Mouse (Mus musculus): ENCODE results near the gene Ccnb3. TPM values are rescaled to one million over a fixed set of nuclear protein-coding genes. Genes with fewer than 3 reads are reported as not detected.

The Ccnb3 gene
- not detected in 2 replicates for polyA plus RNA-seq (2012; rRNA removed)

- 98% methylated on average over 19 of the region's 19 CpGs for WGBS
- no peaks in the 10 kb centered on the region for H3K36me3 ChIP-seq (ENCODE audit: control insufficient read depth, insufficient read depth, low read length)
- no peak within 1 kb of the TSS for H3K27ac ChIP-seq (ENCODE audit: control insufficient read depth, insufficient read depth, low read length)
- H3K4me3 ChIP-seq (ENCODE audit: control insufficient read depth, insufficient read depth, low read length), result no peak within 1 kb of the TSS
- no peaks in the 10 kb centered on the region for H3K27me3 ChIP-seq (ENCODE audit: control insufficient read depth, insufficient read depth, low read length)
- TF ChIP-seq POLR2A (IDR thresholded peaks at IDR 0.05; ENCODE audit: control insufficient read depth, extremely low read depth, insufficient read depth, low read length, poor library complexity) (no peak), CTCF (IDR thresholded peaks at IDR 0.05; ENCODE audit: borderline replicate concordance, control insufficient read depth, extremely low read depth, insufficient read depth, low read length, poor library complexity) (no peak)
- H3K4me1 ChIP-seq (replicated peaks; ENCODE audit: control insufficient read depth, insufficient read depth, low read length), result no peaks in the 10 kb centered on the region
- DNase-seq, result no peak
Measured at GRCm38 (mm10) chrX:7041519-7041918, at the start of gene Ccnb3. Ccnb3 (minus strand) TSS chrX:7041619.

GRCm38 (mm10) chrX:7090323-7090722 lies 48.9 kb upstream of the Ccnb3 start:
- Histone ChIP-seq H3K4me1 (replicated peaks; ENCODE audit: control insufficient read depth, insufficient read depth, low read length) (no peaks in the 10 kb centered on the region), H3K27me3 (ENCODE audit: control insufficient read depth, insufficient read depth, low read length) (no peaks in the 10 kb centered on the region), H3K4me3 (ENCODE audit: control insufficient read depth, insufficient read depth, low read length) (no peak overlapping the region), H3K27ac (ENCODE audit: control insufficient read depth, insufficient read depth, low read length) (no peak overlapping the region), H3K36me3 (ENCODE audit: control insufficient read depth, insufficient read depth, low read length) (no peaks in the 10 kb centered on the region)
- DNase-seq, result no peak
- no peak for TF ChIP-seq CTCF (IDR thresholded peaks at IDR 0.05; ENCODE audit: borderline replicate concordance, control insufficient read depth, extremely low read depth, insufficient read depth, low read length, poor library complexity)
- TF ChIP-seq POLR2A (IDR thresholded peaks at IDR 0.05; ENCODE audit: control insufficient read depth, extremely low read depth, insufficient read depth, low read length, poor library complexity), result no peak

GRCm38 (mm10) chrX:7085878-7086277 lies 44.5 kb upstream of the Ccnb3 start:
- no peaks in the 10 kb centered on the region for H3K4me1 ChIP-seq (replicated peaks; ENCODE audit: control insufficient read depth, insufficient read depth, low read length)
- H3K4me3 ChIP-seq (ENCODE audit: control insufficient read depth, insufficient read depth, low read length), result no peak overlapping the region
- no peak for DNase-seq
- no peak for TF ChIP-seq POLR2A (IDR thresholded peaks at IDR 0.05; ENCODE audit: control insufficient read depth, extremely low read depth, insufficient read depth, low read length, poor library complexity)
- H3K27ac ChIP-seq (ENCODE audit: control insufficient read depth, insufficient read depth, low read length), result no peak overlapping the region
- 24% methylated on average over 1 of the region's 1 CpGs for WGBS
- no peaks in the 10 kb centered on the region for H3K36me3 ChIP-seq (ENCODE audit: control insufficient read depth, insufficient read depth, low read length)
- H3K27me3 ChIP-seq (ENCODE audit: control insufficient read depth, insufficient read depth, low read length), result no peaks in the 10 kb centered on the region

- no peaks in the 10 kb centered on the region for H3K27me3 ChIP-seq (ENCODE audit: control insufficient read depth, insufficient read depth, low read length)
- no peak for DNase-seq
- no peaks in the 10 kb centered on the region for H3K4me1 ChIP-seq (replicated peaks; ENCODE audit: control insufficient read depth, insufficient read depth, low read length)
- 94% methylated on average over 6 of the region's 6 CpGs for WGBS
- no peaks in the 10 kb centered on the region for H3K36me3 ChIP-seq (ENCODE audit: control insufficient read depth, insufficient read depth, low read length)
- no peak overlapping the region for H3K4me3 ChIP-seq (ENCODE audit: control insufficient read depth, insufficient read depth, low read length)
- H3K27ac ChIP-seq (ENCODE audit: control insufficient read depth, insufficient read depth, low read length), result no peak overlapping the region
- TF ChIP-seq POLR2A (IDR thresholded peaks at IDR 0.05; ENCODE audit: control insufficient read depth, extremely low read depth, insufficient read depth, low read length, poor library complexity) (no peak), CTCF (IDR thresholded peaks at IDR 0.05; ENCODE audit: borderline replicate concordance, control insufficient read depth, extremely low read depth, insufficient read depth, low read length, poor library complexity) (no peak)
Measured at GRCm38 (mm10) chrX:7079820-7080429, 38.5 kb upstream of the Ccnb3 start.

GRCm38 (mm10) chrX:7068002-7068401 lies 26.6 kb upstream of the Ccnb3 start:
- WGBS, result 47% methylated on average over 2 of the region's 2 CpGs
- TF ChIP-seq CTCF (IDR thresholded peaks at IDR 0.05; ENCODE audit: borderline replicate concordance, control insufficient read depth, extremely low read depth, insufficient read depth, low read length, poor library complexity), result no peak
- TF ChIP-seq POLR2A (IDR thresholded peaks at IDR 0.05; ENCODE audit: control insufficient read depth, extremely low read depth, insufficient read depth, low read length, poor library complexity), result no peak
- Histone ChIP-seq H3K4me1 (replicated peaks; ENCODE audit: control insufficient read depth, insufficient read depth, low read length) (peaks cover 2% of the 10 kb centered on the region; the same call in 1 of the 2 replicates), H3K27ac (ENCODE audit: control insufficient read depth, insufficient read depth, low read length) (no peak overlapping the region), H3K27me3 (ENCODE audit: control insufficient read depth, insufficient read depth, low read length) (no peaks in the 10 kb centered on the region), H3K4me3 (ENCODE audit: control insufficient read depth, insufficient read depth, low read length) (no peak overlapping the region), H3K36me3 (ENCODE audit: control insufficient read depth, insufficient read depth, low read length) (no peaks in the 10 kb centered on the region)
- no peak for DNase-seq

GRCm38 (mm10) chrX:7067219-7067618 lies 25.8 kb upstream of the Ccnb3 start, which contains the start of gene Akap4:
Akap4 (plus strand) TSS chrX:7067519.
- H3K4me3 ChIP-seq (ENCODE audit: control insufficient read depth, insufficient read depth, low read length), result no peak within 1 kb of the TSS
- no peak for DNase-seq
- 93% methylated on average over 1 of the region's 1 CpGs for WGBS
- no peak within 1 kb of the TSS for H3K27ac ChIP-seq (ENCODE audit: control insufficient read depth, insufficient read depth, low read length)
- H3K4me1 ChIP-seq (replicated peaks; ENCODE audit: control insufficient read depth, insufficient read depth, low read length), result peaks cover 2% of the 10 kb centered on the region; the same call in 1 of the 2 replicates
- no peaks in the 10 kb centered on the region for H3K36me3 ChIP-seq (ENCODE audit: control insufficient read depth, insufficient read depth, low read length)
- no peak for TF ChIP-seq CTCF (IDR thresholded peaks at IDR 0.05; ENCODE audit: borderline replicate concordance, control insufficient read depth, extremely low read depth, insufficient read depth, low read length, poor library complexity)
- TF ChIP-seq POLR2A (IDR thresholded peaks at IDR 0.05; ENCODE audit: control insufficient read depth, extremely low read depth, insufficient read depth, low read length, poor library complexity), result no peak
- no peaks in the 10 kb centered on the region for H3K27me3 ChIP-seq (ENCODE audit: control insufficient read depth, insufficient read depth, low read length)

- no peak overlapping the region for H3K27ac ChIP-seq (ENCODE audit: control insufficient read depth, insufficient read depth, low read length)
- DNase-seq, result no peak
- no peak overlapping the region for H3K4me3 ChIP-seq (ENCODE audit: control insufficient read depth, insufficient read depth, low read length)
- no peaks in the 10 kb centered on the region for H3K36me3 ChIP-seq (ENCODE audit: control insufficient read depth, insufficient read depth, low read length)
- no peak for TF ChIP-seq CTCF (IDR thresholded peaks at IDR 0.05; ENCODE audit: borderline replicate concordance, control insufficient read depth, extremely low read depth, insufficient read depth, low read length, poor library complexity)
- no peak for TF ChIP-seq POLR2A (IDR thresholded peaks at IDR 0.05; ENCODE audit: control insufficient read depth, extremely low read depth, insufficient read depth, low read length, poor library complexity)
- H3K4me1 ChIP-seq (replicated peaks; ENCODE audit: control insufficient read depth, insufficient read depth, low read length), result no peaks in the 10 kb centered on the region
- no peaks in the 10 kb centered on the region for H3K27me3 ChIP-seq (ENCODE audit: control insufficient read depth, insufficient read depth, low read length)
Measured at GRCm38 (mm10) chrX:7064109-7064508, 22.7 kb upstream of the Ccnb3 start.

Measured in thymus, adult 2 months (tissue).